Mouse (Mus musculus): ENCODE results near the gene Taok3.

Taok3 gene

DNA sequence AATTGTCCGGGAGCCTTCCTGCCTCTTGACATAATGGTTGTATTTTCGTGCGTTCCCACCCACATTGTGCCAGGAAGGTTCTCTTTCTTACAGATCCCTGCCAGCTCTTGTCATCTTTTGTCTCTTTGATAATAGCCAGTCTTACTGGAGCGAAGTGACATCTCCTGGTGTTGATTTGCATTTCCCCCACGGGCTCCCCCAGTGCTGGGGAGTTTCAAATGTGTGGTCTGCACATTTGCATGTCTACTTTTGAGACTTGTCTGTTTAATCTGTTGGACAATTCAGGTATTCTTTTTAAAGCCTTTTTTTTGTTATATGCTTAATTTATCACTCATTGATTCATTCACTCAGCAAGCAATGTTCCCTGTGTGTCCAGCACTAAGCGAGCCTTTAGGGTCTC, 58.1 kb downstream of the Taok3 start:
- in situ Hi-C loops (cut with MboI, MseI) = loop anchor here (10.0 kb wide), 1 partner anchor 97 kb away; no protein-coding TSS in a partner anchor

DNA sequence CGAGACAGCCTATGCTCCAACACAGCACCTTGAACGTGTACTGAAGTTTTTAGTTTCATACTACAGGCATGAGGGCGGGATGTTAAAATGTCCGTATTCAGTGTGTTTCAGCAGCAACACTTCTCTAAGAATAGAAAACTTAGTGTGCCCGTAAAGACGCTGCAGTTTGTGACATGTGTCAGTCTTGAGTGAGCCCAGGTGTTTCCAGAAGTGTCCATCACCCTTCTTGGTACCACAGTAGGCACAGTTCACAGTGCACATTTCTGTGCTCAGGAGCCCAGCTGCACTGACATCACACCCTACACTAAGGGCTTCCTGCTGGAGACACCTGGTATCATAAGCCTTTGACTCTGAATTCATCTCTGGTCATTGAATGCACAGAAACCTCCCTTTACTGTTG, 58.6 kb downstream of the Taok3 start:
- in situ Hi-C loops (cut with MboI, MseI) = loop anchor here (10.0 kb wide), 1 partner anchor 96 kb away; no protein-coding TSS in a partner anchor

DNA sequence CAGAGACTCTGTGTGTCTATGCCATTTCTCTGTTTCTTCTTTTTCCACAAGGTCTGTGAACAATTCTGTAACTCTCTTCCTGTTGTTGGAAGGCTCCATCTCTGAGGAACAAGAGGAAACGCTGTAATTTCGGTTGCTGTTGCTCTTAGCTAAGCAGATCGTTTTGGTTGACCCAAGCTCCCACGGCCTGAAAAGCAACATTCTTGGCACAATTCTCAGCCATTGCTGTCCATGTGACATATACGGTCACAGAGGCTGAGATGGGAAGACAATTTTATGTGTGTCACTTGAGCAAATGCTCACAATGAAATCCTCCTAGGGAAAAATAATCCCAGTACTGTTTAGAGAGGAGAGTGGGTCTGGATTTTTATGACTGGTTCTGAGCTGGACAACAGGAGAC, 62.0 kb downstream of the Taok3 start:
- in situ Hi-C loops (cut with MboI, MseI) = no loop called here

DNA sequence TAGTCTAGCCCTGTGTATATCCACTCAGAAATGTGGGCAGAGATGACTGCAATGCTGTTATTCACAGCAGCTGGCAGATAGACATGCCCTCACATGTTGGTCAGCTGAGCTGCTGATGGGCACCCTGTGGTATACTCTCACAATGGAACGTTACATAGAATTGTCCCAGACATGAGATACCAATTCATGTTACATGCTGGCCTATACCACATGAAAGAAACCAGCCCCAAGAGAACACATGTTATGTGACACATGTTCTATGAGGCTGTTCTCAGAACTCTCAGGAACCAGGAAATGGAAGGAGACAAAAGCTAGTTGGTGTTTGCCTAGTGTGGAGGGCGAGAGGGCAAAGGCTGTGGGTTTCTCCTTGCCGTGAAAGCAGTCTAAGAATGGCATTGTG, 62.5 kb downstream of the Taok3 start:
- in situ Hi-C loops (cut with MboI, MseI) = no loop called here

DNA sequence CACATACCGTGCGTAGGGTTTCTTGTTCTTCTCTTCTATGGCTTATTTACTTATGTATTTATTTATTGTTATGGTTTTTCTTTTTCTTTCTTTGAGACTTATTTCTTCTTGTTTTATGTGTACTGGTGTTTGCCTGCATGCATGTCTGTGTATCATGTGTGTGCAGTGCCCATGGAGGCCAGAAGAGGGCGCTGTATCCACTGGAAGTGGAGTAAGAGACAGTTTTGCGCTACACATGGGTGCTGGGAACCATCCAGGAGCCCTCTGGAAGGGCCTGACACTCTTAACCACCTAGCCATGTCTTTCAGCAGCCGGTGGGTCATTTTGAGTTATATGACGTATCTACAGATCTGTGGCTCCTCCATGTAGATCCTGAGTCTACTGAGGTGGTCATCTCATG, 64.9 kb downstream of the Taok3 start:
- in situ Hi-C loops (cut with MboI, MseI) = no loop called here

DNA sequence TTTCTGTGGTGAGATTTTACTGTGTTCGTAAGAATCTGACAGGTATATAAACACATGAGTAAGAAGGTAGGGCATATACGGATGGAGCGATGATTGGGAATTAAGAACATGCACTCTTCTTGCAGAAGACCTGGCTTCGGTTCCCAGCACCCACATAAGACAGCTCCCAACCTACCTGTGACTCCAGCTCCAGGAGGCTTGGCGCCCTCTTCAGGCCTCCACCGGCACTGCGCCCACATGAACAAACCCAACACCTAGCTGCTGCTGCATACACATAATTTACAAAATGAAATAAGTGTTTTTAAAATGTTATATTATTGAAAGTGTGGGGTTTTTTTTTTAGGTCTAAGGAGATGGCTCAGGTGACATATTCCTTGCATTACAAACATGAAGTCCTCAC, 65.7 kb downstream of the Taok3 start:
- in situ Hi-C loops (cut with MboI, MseI) = no loop called here

DNA sequence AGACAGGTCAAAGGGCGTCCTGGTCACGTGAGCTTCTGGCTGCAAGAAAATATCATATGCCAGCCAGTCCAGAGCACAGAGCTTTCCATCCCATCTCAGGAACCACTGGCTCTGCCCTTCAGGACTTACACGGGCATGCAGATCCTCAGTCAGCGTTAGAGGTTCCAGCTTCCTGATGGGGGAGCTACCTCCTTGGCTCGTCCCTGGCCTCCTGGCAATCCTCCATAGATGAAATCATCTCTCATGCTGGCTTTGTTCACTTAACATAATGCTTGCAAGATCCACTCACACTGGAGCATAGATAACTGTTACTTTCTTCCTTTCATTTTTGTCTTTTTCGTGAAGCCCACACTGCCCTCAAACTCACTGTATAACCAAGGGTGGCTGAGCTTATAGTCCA, 72.1 kb downstream of the Taok3 start:
- in situ Hi-C loops (cut with MboI, MseI) = no loop called here

DNA sequence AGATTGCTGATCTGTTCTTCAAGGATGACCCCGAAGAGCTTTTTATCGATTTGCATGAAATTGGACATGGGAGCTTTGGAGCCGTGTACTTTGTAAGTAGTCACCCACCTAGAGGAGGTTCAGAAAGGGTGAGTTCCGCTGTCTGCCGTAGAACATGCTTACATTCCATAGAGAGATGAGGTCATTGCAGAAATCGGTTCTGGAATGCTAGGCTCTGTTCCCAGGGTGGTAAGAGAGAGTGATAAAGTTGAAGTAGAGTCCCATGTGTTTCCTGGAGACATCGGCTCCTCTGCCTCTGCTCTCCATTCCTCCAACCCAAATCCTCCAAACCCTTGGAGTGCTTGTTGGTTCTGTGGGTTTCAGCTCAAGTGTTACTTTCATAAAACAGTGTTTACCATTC, 73.8 kb downstream of the Taok3 start:
- in situ Hi-C loops (cut with MboI, MseI) = no loop called here

DNA sequence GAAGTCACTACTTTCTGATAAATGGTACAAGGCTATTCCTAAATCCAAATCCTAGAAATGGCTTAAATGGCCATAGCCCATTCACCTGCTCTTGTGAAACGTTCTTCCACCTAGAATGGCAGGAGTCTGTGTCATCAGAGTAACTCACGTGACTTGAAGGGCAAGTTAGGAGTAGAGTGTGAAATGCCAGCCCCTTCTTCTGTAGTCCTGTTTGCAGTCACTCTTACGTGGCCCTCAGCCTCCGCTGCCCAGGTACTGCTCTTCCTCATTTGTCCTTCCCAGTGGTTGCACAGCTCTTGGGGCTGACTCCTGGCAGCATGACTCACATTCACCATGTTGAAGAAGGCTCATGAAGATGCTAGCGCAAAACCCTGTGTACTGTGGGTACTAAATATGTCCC, 74.7 kb downstream of the Taok3 start:
- in situ Hi-C loops (cut with MboI, MseI) = no loop called here

DNA sequence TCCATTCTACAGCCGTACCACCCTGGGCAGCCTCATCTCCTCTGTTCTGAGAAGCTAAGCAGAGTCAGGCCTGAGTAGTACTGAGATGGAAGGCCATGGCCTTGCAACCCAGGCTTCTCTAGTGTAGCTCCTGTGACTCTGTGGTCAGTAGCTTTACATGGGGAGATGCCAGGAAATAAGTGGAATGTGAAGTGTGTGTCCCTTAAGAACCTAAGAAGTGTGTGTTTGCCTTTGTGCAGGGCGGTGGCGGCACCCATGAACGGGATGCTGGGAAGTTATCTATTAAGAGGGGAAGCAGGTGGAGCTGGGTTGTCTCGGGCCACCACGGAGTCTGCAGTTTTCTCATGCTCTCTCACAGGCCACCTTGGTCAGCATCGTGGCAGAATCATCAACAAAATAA, 76.6 kb downstream of the Taok3 start:
- in situ Hi-C loops (cut with MboI, MseI) = no loop called here

DNA sequence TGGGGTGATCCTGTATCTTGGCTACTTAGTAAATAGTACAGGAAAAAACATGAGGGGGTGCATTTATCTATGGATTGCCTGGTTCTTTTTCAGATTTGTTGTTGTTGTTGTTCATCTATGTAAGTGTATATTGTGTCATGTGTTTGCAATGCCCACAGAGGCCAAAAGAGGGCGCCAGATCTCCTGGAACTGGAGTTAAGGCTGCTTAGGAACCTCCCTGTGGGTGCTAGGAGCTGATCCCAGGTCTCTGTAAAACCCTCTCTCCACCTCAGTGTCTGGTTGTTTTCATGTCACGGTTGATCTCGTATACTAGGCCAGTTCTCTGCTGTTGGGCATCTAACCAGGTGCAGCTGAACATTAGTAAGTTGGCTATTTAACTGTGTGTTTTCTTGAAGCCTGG, 78.5 kb downstream of the Taok3 start:
- in situ Hi-C loops (cut with MboI, MseI) = no loop called here

DNA sequence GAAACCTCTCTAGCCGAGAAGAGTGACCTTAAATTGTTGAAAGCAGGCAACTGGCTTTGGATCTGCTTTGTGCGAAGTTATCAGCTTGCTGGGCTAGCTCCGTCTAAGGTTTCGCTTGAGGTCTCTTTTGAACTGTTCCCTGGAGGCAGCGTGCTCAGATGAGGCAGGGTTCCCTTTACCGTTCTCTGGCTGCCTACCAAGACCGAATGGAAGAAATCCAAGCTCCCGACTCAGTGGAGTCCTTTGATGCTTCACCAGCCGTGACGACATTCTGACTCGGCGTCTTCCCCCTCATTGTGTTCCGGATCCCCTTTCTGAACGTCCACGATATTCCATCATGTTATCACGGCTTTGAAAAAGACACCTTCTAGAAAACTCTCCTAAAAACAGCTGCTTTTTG, 87.4 kb downstream of the Taok3 start:
- in situ Hi-C loops (cut with MboI, MseI) = no loop called here

DNA sequence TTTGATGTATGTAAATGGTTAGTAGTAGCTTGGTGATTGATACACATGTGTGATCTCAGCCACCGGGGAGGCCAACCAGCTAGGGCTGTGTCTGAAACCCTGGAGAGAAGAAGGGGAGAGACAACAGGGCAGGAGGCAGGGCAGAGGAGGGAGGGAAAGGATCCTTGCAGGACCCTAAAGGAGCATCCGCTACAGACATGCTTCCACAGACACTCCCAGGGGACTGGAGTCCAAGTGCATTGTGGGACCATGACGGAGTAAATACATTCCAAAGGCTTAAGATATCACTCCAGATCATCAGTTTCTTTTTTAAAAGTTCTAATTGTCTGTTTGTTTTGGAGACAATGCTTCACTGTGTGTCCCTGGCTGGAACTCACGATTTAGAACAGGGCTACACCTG, 94.1 kb downstream of the Taok3 start:
- in situ Hi-C loops (cut with MboI, MseI) = no loop called here

DNA sequence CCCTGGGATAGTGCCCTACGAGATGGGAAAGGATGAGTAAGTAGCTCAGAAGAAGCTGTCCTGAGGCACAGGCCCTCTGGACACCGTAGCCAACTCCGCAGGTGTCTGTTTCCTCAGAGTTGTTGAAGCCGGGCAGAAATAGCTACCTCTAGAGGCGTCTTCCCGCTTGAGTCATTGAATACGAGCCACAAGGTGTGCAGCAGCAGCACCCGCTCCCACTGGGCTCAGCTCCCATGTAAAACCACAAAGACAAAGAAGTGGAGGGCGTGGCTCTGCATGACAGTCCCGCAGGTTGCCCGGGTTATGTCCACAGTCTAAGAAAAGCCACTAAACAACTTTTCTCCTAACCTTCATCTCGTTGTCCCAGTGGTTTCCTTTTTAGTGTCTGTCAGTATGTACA, 111.1 kb downstream of the Taok3 start:
- in situ Hi-C loops (cut with MboI, MseI) = no loop called here

DNA sequence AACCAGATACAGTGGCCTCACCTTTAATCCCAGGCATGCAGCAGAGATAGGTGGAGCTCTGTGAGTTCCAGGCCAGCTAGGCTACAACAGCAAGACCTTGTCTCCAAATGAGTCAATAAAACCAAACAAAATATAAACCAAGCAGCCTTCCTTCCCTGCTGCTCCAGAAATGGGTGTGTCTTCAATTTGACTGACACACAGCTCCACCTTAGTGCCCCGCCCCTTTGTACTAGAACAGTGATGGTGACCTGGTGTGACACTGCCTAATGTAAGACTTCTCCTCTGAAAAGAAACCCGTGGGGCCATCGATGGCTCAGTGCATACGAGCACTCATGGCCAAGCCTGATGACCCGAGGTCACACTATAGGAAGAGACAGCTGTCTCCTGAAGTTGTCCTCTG, 116.6 kb downstream of the Taok3 start:
- in situ Hi-C loops (cut with MboI, MseI) = no loop called here

DNA sequence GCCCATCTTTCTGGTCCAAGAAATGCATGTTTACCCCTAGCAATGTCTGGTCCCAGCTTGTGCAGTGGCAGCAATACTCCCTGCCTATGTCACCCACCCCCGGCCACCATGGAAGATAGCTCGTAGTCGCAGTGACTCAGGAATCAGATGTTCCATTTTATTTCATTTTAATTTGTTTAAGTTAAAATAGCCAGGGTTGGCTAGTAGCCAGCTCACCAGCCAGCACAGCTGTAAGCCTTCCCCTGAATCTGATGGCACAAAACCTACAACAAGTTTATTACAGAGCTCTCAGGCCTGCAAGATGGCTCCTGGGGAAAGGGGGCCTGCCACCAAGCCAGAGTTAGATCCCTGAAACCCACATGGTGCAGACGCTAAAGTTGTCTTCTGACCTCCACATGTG, 119.2 kb downstream of the Taok3 start:
- in situ Hi-C loops (cut with MboI, MseI) = no loop called here

DNA sequence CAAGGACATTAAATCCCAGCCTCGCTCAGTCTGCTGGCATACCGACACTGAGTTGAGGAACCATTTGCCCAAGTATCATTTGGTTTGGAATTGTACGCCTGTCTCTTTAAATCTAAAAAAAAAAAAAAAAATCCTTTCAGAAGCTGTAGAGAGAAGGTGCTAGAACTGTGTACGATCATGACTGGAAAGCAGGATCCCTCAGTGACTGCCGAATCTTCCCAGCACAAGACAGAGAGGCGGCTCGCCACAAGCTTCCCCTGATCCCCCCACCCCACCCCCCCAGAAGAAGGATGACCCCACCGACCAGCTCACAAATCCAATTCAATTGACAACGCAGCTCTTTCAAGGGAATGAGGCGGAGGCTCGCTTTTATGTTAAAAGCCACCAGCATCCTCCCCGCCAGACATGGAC, 120.4 kb downstream of the Taok3 start:
- in situ Hi-C loops (cut with MboI, MseI) = no loop called here

DNA sequence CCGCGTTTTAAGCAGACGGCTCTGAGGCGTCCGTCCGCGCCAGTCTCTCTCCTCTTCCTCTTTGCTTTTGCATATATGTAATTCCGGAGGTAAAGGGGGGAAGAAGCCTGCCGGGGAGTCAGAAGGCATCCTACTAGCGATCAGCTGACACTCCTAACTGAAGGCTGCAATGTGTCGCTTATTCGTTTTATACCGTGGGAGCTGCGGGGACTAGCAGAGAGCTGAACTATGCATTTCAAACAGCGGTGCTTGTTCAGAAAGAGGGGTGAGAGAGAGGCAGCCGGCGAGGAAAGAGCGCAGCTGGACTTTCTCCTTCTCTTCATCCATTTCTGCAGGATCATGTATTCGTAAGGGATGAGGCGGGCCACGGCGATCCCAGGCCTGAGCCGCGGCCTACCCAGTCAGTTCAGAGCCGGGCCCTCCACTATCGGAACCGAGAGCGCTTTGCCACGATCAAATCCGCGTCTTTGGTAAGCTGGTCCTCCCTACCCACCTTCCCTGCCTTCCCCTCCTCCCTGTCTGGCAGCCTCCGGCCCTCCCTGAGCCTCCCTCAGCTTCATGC, 120.9 kb downstream of the Taok3 start:
- in situ Hi-C loops (cut with MboI, MseI) = no loop called here

DNA sequence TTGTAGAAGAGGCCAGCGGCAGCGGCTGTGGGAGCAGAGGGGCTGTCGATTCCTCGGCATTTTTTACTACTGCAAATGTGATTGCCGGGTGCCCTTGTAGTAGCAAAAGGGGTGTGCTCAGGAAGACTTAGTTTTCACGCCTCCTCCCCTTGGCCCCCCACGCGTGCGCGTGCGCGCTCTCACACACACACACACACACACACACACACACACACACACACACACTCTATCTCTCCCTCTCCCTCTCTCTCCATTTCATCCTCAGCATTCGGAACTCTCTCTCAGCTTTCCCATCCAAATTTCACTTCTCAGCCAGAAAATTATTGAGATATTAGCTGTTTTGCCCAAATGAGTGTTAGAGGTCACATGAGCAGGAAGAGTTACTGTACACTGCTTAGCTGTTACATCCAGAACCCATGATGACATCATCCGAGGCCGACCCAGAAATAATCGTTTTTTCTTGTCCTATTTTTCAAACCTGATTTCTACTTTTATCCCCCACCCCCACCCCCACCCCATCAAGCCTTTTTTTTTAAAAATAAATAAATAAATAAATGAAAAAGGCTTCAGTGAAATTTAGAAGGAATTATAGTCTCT, 122.1 kb downstream of the Taok3 start:
- in situ Hi-C loops (cut with MboI, MseI) = no loop called here

DNA sequence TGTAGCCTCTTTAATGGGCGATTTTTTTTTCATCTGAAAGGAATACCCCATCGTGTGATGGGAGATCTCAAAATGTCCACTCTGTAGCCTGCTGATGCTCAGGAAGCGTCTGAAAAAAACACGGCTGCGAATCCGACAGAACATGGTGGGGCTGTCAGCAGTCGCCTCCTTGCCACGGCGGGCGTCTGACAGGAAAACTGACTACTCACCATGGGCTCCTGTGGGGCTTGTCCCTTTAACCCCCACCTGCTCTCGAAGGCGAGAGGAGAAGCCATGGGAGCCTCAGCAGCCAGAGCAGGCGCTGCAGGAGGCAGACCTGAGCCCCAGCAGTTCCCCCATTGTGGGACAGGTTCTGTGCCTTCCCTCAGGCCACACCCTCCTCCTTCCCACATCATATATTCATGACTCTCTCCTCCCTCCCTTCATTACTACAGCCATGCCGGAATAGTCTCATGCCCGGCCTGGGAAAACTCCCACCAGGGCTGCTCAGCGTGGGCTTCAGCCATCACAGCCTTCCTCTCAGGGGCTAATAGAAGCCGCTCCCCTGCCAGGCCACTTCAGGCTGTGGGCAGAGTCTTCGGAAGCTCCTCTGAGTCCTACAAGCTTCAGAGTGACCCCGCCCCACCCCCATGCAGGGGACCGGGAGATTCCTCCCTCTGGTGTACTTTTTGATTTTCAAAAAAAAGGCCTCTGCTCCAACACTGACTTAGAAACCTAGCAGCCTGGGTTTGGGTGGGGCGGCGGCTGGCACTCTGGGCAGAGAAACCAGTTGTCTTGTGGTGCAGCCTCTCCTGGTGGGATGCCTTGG, 122.9 kb downstream of the Taok3 start:
- in situ Hi-C loops (cut with MboI, MseI) = no loop called here

DNA sequence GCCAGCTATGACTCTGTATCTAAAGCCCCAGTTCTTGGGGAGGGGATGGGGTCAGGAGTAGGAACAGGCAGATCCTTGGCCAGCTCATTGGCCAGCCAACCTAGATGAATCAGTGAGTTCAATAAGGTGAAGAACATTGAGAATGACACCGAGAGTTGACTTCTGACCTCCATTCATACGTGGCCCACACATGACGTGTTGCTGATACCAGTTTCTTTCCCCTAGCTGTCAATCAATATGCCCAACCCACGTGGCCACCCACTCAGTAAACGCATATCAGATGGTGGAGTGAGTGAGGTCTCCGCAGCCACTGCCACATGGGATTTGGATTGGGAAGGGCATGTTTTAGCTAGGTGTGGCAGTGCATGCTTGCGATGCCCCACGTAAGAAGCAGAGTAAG, 125.2 kb downstream of the Taok3 start:
- in situ Hi-C loops (cut with MboI, MseI) = no loop called here

DNA sequence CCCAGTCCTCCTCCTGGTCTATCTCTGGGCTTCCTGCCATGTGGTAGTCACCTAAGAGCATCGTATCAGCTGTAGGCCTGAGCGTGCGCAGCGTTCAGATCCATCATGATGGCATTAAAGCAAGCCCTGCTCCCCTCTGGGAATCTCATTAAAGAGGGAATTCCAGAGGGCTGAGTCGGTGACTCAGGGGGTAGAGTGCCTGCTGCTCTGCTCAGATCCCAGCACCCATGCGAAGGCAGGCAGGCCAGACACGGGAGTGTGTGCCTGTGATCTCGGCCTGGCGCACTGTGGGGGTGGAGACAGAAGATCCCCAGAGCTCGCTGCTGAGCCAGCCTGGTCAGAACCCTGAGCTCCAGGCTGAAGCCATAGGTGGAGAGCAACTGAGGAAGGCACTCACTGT, 128.4 kb downstream of the Taok3 start:
- in situ Hi-C loops (cut with MboI, MseI) = no loop called here

DNA sequence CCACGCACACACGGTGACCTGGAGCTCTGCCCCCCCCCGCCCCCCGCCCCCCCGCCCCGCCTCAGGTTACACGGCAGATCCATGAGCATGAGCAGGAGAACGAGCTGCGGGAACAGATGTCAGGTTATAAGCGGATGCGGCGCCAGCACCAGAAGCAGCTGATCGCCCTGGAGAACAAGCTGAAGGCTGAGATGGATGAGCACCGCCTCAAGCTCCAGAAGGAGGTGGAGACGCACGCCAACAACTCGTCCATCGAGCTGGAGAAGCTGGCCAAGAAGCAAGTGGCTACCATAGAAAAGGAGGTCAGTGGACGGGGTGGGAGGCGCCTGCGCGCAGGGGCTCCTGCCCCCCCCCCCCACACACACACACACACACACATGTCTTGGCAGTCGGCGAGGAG, 130.9 kb downstream of the Taok3 start:
- in situ Hi-C loops (cut with MboI, MseI) = no loop called here
